15 mouse cellular contexts compared by ENCODE assay signal in the genomic region with DNA sequence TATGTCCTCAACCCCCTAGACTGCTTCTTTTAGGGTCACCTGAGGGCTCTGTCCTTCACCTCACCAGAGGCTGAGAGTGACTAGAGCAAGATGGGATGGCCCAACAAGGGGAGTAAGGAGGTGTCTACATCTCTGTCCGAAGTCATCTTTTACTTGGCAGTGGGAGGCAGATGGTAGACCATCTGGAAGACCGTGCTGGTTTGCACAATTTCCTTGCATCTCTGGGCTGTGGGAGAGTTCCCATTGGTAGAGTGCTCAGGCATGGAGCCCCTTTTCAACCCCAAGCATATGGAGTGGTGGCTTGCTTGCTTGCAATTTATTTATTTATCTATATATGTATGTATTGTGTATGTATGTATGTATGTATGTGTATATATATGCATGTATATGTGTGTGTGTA.
DNase-seq lines count a peak whose midpoint lies in the region; ATAC-seq and TF ChIP-seq lines count a peak whose summit lies in the region.
"Had no signal": no experiment of that assay in that cellular context is flagged by ENCODE, and none has a peak within 500 bp of the region (broad histone marks: within the 10 kb centered on the region; RNA-seq: fewer than 3 reads in every experiment).

No protein-coding gene starts in this region.

- no peak overlapping the region for H3K9ac ChIP-seq in forebrain, embryonic 13.5 days
- H3K9ac ChIP-seq in forebrain, postnatal 0 days, result no peak overlapping the region
- no peak overlapping the region for H3K9ac ChIP-seq in limb, embryonic 13.5 days
- H3K9ac ChIP-seq in neural tube, embryonic 15.5 days (replicated peaks), result no peak overlapping the region
- H3K9ac ChIP-seq: limb, embryonic 15.5 days had no signal

- H3K4me3 ChIP-seq in forebrain, embryonic 13.5 days, result no peak overlapping the region
- H3K4me3 ChIP-seq in forebrain, embryonic 10.5 days, result no peak overlapping the region
- no peak overlapping the region for H3K4me3 ChIP-seq in forebrain, postnatal 0 days (ENCODE audit: low read depth, low read length)
- no peak overlapping the region for H3K4me3 ChIP-seq in limb, embryonic 13.5 days
- no peak overlapping the region for H3K4me3 ChIP-seq in neural tube, embryonic 15.5 days (replicated peaks)
- H3K4me3 ChIP-seq in kidney, adult 2 months (ENCODE audit: insufficient read depth, low read depth, low read length), result no peak overlapping the region
- H3K4me3 ChIP-seq: layer of hippocampus, adult 2 months; limb, embryonic 15.5 days had no signal

- no peak for TF ChIP-seq POLR2A in kidney, adult 2 months (IDR thresholded peaks at IDR 0.05; ENCODE audit: low read depth, low read length)

- H3K4me2 ChIP-seq in forebrain, embryonic 13.5 days, result no peak overlapping the region; the same call in 1 of the 2 replicates
- no peak overlapping the region for H3K4me2 ChIP-seq in forebrain, postnatal 0 days (ENCODE audit: low read depth)
- H3K4me2 ChIP-seq in limb, embryonic 13.5 days (replicated peaks), result no peak overlapping the region
- H3K4me2 ChIP-seq in neural tube, embryonic 15.5 days, result no peak overlapping the region
- H3K4me2 ChIP-seq: limb, embryonic 15.5 days had no signal

- DNase-seq in forebrain, embryonic 10.5 days (ENCODE audit: extremely low spot score, low spot score), result no peak
- peak; percentile 59 for DNase-seq in forebrain, postnatal 0 days
- no peak for DNase-seq in kidney, adult 2 months
- no peak for DNase-seq in kidney, postnatal 4 days
- DNase-seq: cerebellum, adult 11-12 months; heart, adult 18-20 months; lung, adult 18-20 months; lung, postnatal 36 days; thymus, postnatal 25 days had no signal

- no peak for TF ChIP-seq CTCF in forebrain, postnatal 0 days (IDR thresholded peaks at IDR 0.05; ENCODE audit: low read depth)
- TF ChIP-seq CTCF in kidney, adult 2 months (conservative IDR thresholded peaks at IDR 0.05; ENCODE audit: insufficient read depth, insufficient read length, low read depth, low read length), result no peak

- H3K9me3 ChIP-seq in forebrain, embryonic 13.5 days (replicated peaks), result no peaks in the 10 kb centered on the region
- H3K9me3 ChIP-seq in forebrain, embryonic 10.5 days, result no peaks in the 10 kb centered on the region
- no peaks in the 10 kb centered on the region for H3K9me3 ChIP-seq in forebrain, postnatal 0 days (ENCODE audit: low read length)
- H3K9me3 ChIP-seq in limb, embryonic 13.5 days, result no peaks in the 10 kb centered on the region
- no peaks in the 10 kb centered on the region for H3K9me3 ChIP-seq in neural tube, embryonic 15.5 days (replicated peaks)
- H3K9me3 ChIP-seq: limb, embryonic 15.5 days had no signal

- H3K27ac ChIP-seq in forebrain, embryonic 13.5 days, result peak overlapping the region; percentile 87
- no peak overlapping the region for H3K27ac ChIP-seq in forebrain, embryonic 10.5 days
- H3K27ac ChIP-seq in forebrain, postnatal 0 days (ENCODE audit: low read depth, low read length), result peak overlapping the region; percentile 45; the same call in 1 of the 2 replicates
- 0 out of 2 replicates have a peak overlapping the region, but pooled peaks have one; percentile 22 for H3K27ac ChIP-seq in limb, embryonic 13.5 days
- H3K27ac ChIP-seq in neural tube, embryonic 15.5 days (replicated peaks), result 0 out of 2 replicates have a peak overlapping the region, but pooled peaks have one; percentile 28
- no peak overlapping the region for H3K27ac ChIP-seq in kidney, adult 2 months (ENCODE audit: insufficient read depth, low read depth, low read length)
- H3K27ac ChIP-seq: layer of hippocampus, adult 2 months; limb, embryonic 15.5 days had no signal

- no peaks in the 10 kb centered on the region for H3K36me3 ChIP-seq in forebrain, embryonic 13.5 days (ENCODE audit: poor library complexity, severe bottlenecking)
- H3K36me3 ChIP-seq in forebrain, embryonic 10.5 days (replicated peaks), result peaks cover 10% of the 10 kb centered on the region; the same call in 1 of the 2 replicates
- no peaks in the 10 kb centered on the region for H3K36me3 ChIP-seq in forebrain, postnatal 0 days (ENCODE audit: insufficient read depth)
- H3K36me3 ChIP-seq in limb, embryonic 13.5 days, result peaks cover 9% of the 10 kb centered on the region; the same call in 1 of the 2 replicates
- H3K36me3 ChIP-seq in neural tube, embryonic 15.5 days, result no peaks in the 10 kb centered on the region
- H3K36me3 ChIP-seq in kidney, adult 2 months (ENCODE audit: control insufficient read depth, insufficient read depth, low read length), result no peaks in the 10 kb centered on the region
- H3K36me3 ChIP-seq: limb, embryonic 15.5 days had no signal

- H3K4me1 ChIP-seq in forebrain, embryonic 13.5 days, result peaks cover 37% of the 10 kb centered on the region
- H3K4me1 ChIP-seq in forebrain, embryonic 10.5 days, result peaks cover 50% of the 10 kb centered on the region
- H3K4me1 ChIP-seq in forebrain, postnatal 0 days (ENCODE audit: insufficient read depth), result peaks cover 9% of the 10 kb centered on the region
- peaks cover 52% of the 10 kb centered on the region for H3K4me1 ChIP-seq in limb, embryonic 13.5 days
- H3K4me1 ChIP-seq in neural tube, embryonic 15.5 days, result peaks cover 40% of the 10 kb centered on the region
- no peaks in the 10 kb centered on the region for H3K4me1 ChIP-seq in kidney, adult 2 months (ENCODE audit: control insufficient read depth, insufficient read depth, low read length)

- no peaks in the 10 kb centered on the region for H3K27me3 ChIP-seq in forebrain, embryonic 13.5 days
- H3K27me3 ChIP-seq in forebrain, embryonic 10.5 days (ENCODE audit: poor library complexity, severe bottlenecking), result peaks cover 16% of the 10 kb centered on the region
- no peaks in the 10 kb centered on the region for H3K27me3 ChIP-seq in forebrain, postnatal 0 days (ENCODE audit: insufficient read depth, low read length)
- H3K27me3 ChIP-seq in limb, embryonic 13.5 days, result no peaks in the 10 kb centered on the region
- no peaks in the 10 kb centered on the region for H3K27me3 ChIP-seq in neural tube, embryonic 15.5 days (replicated peaks)
- no peaks in the 10 kb centered on the region for H3K27me3 ChIP-seq in kidney, adult 2 months (replicated peaks; ENCODE audit: control insufficient read depth, insufficient read depth, low read length)
- H3K27me3 ChIP-seq: limb, embryonic 15.5 days; Patski had no signal

- WGBS in forebrain, embryonic 13.5 days, result 65% methylated on average over 2 of the region's 2 CpGs
- WGBS in forebrain, embryonic 10.5 days, result 91% methylated on average over 2 of the region's 2 CpGs
- 46% methylated on average over 2 of the region's 2 CpGs for WGBS in forebrain, postnatal 0 days
- 75% methylated on average over 2 of the region's 2 CpGs for WGBS in limb, embryonic 13.5 days
- WGBS in neural tube, embryonic 15.5 days, result 61% methylated on average over 2 of the region's 2 CpGs
- 85% methylated on average over 2 of the region's 2 CpGs for WGBS in kidney, adult 2 months

- ATAC-seq in forebrain, embryonic 13.5 days, result peak; percentile 73
- ATAC-seq in forebrain, postnatal 0 days, result peak; percentile 46
- ATAC-seq in limb, embryonic 13.5 days (ENCODE audit: low FRiP score, low read depth), result no peak
- ATAC-seq in neural tube, embryonic 15.5 days (ENCODE audit: low FRiP score), result no peak
- ATAC-seq: Patski had no signal

Comparison
In these comparisons a context has a peak if more than half of its experiments do, and no peak if none do; other contexts are left out.
1. H3K27ac ChIP-seq: peak in forebrain, embryonic 13.5 days (single experiment), forebrain, postnatal 0 days (single experiment), limb, embryonic 13.5 days (single experiment) and neural tube, embryonic 15.5 days (single experiment); none in forebrain, embryonic 10.5 days (single experiment) and kidney, adult 2 months (single experiment).
2. ATAC-seq: peak in forebrain, embryonic 13.5 days (single experiment) and forebrain, postnatal 0 days (single experiment); none in limb, embryonic 13.5 days (single experiment) and neural tube, embryonic 15.5 days (single experiment).